Mouse (Mus musculus) olfactory bulb, adult 2 months (tissue): ENCODE results near the gene Kdsr.

Source experiments
- CTCF ChIP-seq: fragments of 200-500 bp; IDR thresholded peaks from 2 replicates; pipeline ENCODE4 v1.5.1; 2012; ENCODE audit warnings: low read depth, mild to moderate bottlenecking, low read length, moderate library complexity; ENCODE audit not compliant: insufficient read depth
- POLR2A ChIP-seq: fragments of 200-500 bp; IDR thresholded peaks from 2 replicates; pipeline ENCODE4 v1.6.1; 2012; ENCODE audit warnings: mild to moderate bottlenecking, low read depth, low read length, moderate library complexity; ENCODE audit not compliant: insufficient read depth

- no peak for TF ChIP-seq CTCF
- TF ChIP-seq POLR2A = no peak
Observed at GRCm38 (mm10) chr1:106738092-106738491, 21.4 kb downstream of the Kdsr start.
